8 mouse cellular contexts compared by ENCODE assay signal in genomic region chr1:146498780-146499114, GRCm38 (mm10). TPM values are rescaled to one million over a fixed set of nuclear protein-coding genes. Genes with fewer than 3 reads are reported as not detected.
DNase-seq lines count a peak whose midpoint lies in the region; ATAC-seq and TF ChIP-seq lines count a peak whose summit lies in the region.

No protein-coding gene starts in this region.

- no peaks in the 10 kb centered on the region for H3K9me3 ChIP-seq in E14TG2a.4 (ENCODE audit: low read length)
- H3K9me3 ChIP-seq in hindbrain, postnatal 0 days (ENCODE audit: low read length), result no peaks in the 10 kb centered on the region
- H3K9me3 ChIP-seq in liver, postnatal 0 days (ENCODE audit: low read length), result no peaks in the 10 kb centered on the region

- H3K4me2 ChIP-seq in hindbrain, postnatal 0 days (ENCODE audit: low read depth, low read length), result peak overlapping the region; percentile 80
- peak overlapping the region; percentile 51 for H3K4me2 ChIP-seq in liver, postnatal 0 days (ENCODE audit: low read depth, low read length)

- peak; percentile 7 for DNase-seq in embryo, embryonic 10 days (ENCODE audit: low spot score)
- DNase-seq in embryo, embryonic 9.5 days (ENCODE audit: extremely low spot score), result no peak
- DNase-seq in hindbrain, postnatal 0 days (ENCODE audit: low spot score), result no peak
- no peak for DNase-seq in liver, postnatal 0 days
- no peak for DNase-seq in spleen, postnatal 4 days (ENCODE audit: low spot score in 2 of 2)
- DNase-seq in adrenal gland, adult (ENCODE audit: inconsistent age in 2 of 2, low spot score in 1 of 2), result no peak
- no peak for DNase-seq in gastrocnemius, postnatal 25 days

- peak overlapping the region; percentile 66 for H3K9ac ChIP-seq in hindbrain, postnatal 0 days (replicated peaks; ENCODE audit: low read length)
- no peak overlapping the region for H3K9ac ChIP-seq in liver, postnatal 0 days (replicated peaks)

- no peak for ATAC-seq in hindbrain, postnatal 0 days
- ATAC-seq in liver, postnatal 0 days, result no peak

- 0 out of 2 replicates have a peak overlapping the region, but pooled peaks have one; percentile 75 for H3K4me3 ChIP-seq in E14TG2a.4 (replicated peaks; ENCODE audit: low read length)
- peak overlapping the region; percentile 67 for H3K4me3 ChIP-seq in hindbrain, postnatal 0 days (ENCODE audit: low read length)
- no peak overlapping the region for H3K4me3 ChIP-seq in liver, postnatal 0 days (ENCODE audit: low read depth, low read length)

- H3K36me3 ChIP-seq in E14TG2a.4 (ENCODE audit: insufficient read depth, low read length), result no peaks in the 10 kb centered on the region
- no peaks in the 10 kb centered on the region for H3K36me3 ChIP-seq in hindbrain, postnatal 0 days (ENCODE audit: insufficient read depth, low read length)
- no peaks in the 10 kb centered on the region for H3K36me3 ChIP-seq in liver, postnatal 0 days (replicated peaks; ENCODE audit: insufficient read depth, low read length)

- TF ChIP-seq CTCF in E14TG2a.4 (conservative IDR thresholded peaks at IDR 0.05; ENCODE audit: low read length), result no peak
- no peak for TF ChIP-seq CTCF in hindbrain, postnatal 0 days (IDR thresholded peaks at IDR 0.05; ENCODE audit: low read depth)
- no peak for TF ChIP-seq CTCF in liver, postnatal 0 days (IDR thresholded peaks at IDR 0.05; ENCODE audit: low read depth)

- WGBS in hindbrain, postnatal 0 days, result 12% methylated on average over 1 of the region's 1 CpGs
- WGBS in liver, postnatal 0 days (ENCODE audit: insufficient replicate concordance), result 0% methylated on average over 1 of the region's 1 CpGs

- TF ChIP-seq EP300 in liver, postnatal 0 days (IDR thresholded peaks at IDR 0.05; ENCODE audit: low read depth), result no peak

- H3K27me3 ChIP-seq in E14TG2a.4 (ENCODE audit: insufficient read depth, low read length), result peaks cover 37% of the 10 kb centered on the region
- H3K27me3 ChIP-seq in hindbrain, postnatal 0 days (ENCODE audit: insufficient read depth, low read length), result no peaks in the 10 kb centered on the region
- peaks cover 23% of the 10 kb centered on the region for H3K27me3 ChIP-seq in liver, postnatal 0 days (ENCODE audit: insufficient read depth, low read length)

- H3K27ac ChIP-seq in hindbrain, postnatal 0 days, result peak overlapping the region; percentile 83; the same call in 1 of the 2 replicates
- no peak overlapping the region for H3K27ac ChIP-seq in liver, postnatal 0 days (ENCODE audit: low read depth)

- H3K4me1 ChIP-seq in E14TG2a.4 (replicated peaks; ENCODE audit: low read depth, low read length), result peaks cover 21% of the 10 kb centered on the region
- 0 out of 2 replicates have a peak, but pooled peaks cover 3% of the 10 kb centered on the region for H3K4me1 ChIP-seq in hindbrain, postnatal 0 days (ENCODE audit: insufficient read depth, low read length)
- H3K4me1 ChIP-seq in liver, postnatal 0 days (ENCODE audit: insufficient read depth), result 0 out of 2 replicates have a peak, but pooled peaks cover 2% of the 10 kb centered on the region

RNA-seq across cellular contexts. Expression of gene Brinp3, which starts 4.2 kb away (rescaled TPM):
- total RNA-seq in hindbrain, postnatal 0 days (2014; rRNA removed), result 56.0 and 57.1 TPM in 2 replicates
- polyA plus RNA-seq in hindbrain, postnatal 0 days (2015; fragmentation: Nextera tagmentation; extraction: Ambion mirVana), result 40.7 and 44.5 TPM in 2 replicates
- not detected in 2 replicates for polyA plus RNA-seq in liver, postnatal 0 days (2015; fragmentation: Nextera tagmentation; extraction: Ambion mirVana)
- not detected for total RNA-seq in gastrocnemius, postnatal 25 days (2021)

Comparison
In these comparisons a context has a peak if more than half of its experiments do, and no peak if none do; other contexts are left out.
1. RNA of gene Brinp3, which starts 4.2 kb away (total RNA-seq): 56.0 to 57.1 TPM in hindbrain, postnatal 0 days; not detected in gastrocnemius, postnatal 25 days; every median in the first group is over 10 times any median in the second.